Mouse (Mus musculus) layer of hippocampus, postnatal 14 days (tissue): Measurements from ENCODE around the gene Slc2a2. TPM values are rescaled to one million over a fixed set of nuclear protein-coding genes. Genes with fewer than 3 reads are reported as not detected.

ENCODE experiments used
- DNase-seq, 2 experiments: peaks; one replicate each; pipeline ENCODE4 v3.0.0; 2021 to 2022; ENCODE audit warnings: low spot score in 2 of 2, mixed read lengths in 1 of 2
- long read RNA-seq, 2 experiments: library from polyadenylated mRNA; stranded (forward); transcript quantifications; one replicate each; pipeline ENCODE4 v2.0.0; 2021
- total RNA-seq, 2 experiments: library from RNA; stranded (reverse); gene quantifications; 2 replicates each; pipeline ENCODE4 v1.2.3; 2021

Slc2a2 gene
- total RNA-seq = not detected
- long read RNA-seq, experiment 1 = 0 reads
- long read RNA-seq, experiment 2 = 0 reads

GRCm38 (mm10) chr3:28697797-28698196 is at the start of gene Slc2a2:
Gene Slc2a2, plus strand, starts transcription at chr3:28697903.
- DNase-seq = no peak

- DNase-seq = no peak
Measured at GRCm38 (mm10) chr3:28652574-28652973, 45.1 kb upstream of the Slc2a2 start.

- no peak for DNase-seq
Measured at GRCm38 (mm10) chr3:28653043-28653442, 44.7 kb upstream of the Slc2a2 start.

GRCm38 (mm10) chr3:28654740-28655139 is 43.0 kb upstream of the Slc2a2 start:
- DNase-seq = no peak

- DNase-seq = no peak
Measured at GRCm38 (mm10) chr3:28658349-28658748, 39.4 kb upstream of the Slc2a2 start.

- DNase-seq = no peak
Measured at GRCm38 (mm10) chr3:28680851-28681250, 16.9 kb upstream of the Slc2a2 start.

- no peak for DNase-seq
Measured at GRCm38 (mm10) chr3:28681866-28682265, 15.8 kb upstream of the Slc2a2 start.

- no peak for DNase-seq
Measured at GRCm38 (mm10) chr3:28682411-28682810, 15.3 kb upstream of the Slc2a2 start.

GRCm38 (mm10) chr3:28685510-28685909 is 12.2 kb upstream of the Slc2a2 start:
- DNase-seq = no peak

GRCm38 (mm10) chr3:28694811-28695210 is 2.9 kb upstream of the Slc2a2 start:
- DNase-seq = no peak

GRCm38 (mm10) chr3:28695608-28696007 is 2.1 kb upstream of the Slc2a2 start:
- DNase-seq = no peak

GRCm38 (mm10) chr3:28696162-28696561 is 1.5 kb upstream of the Slc2a2 start:
- no peak for DNase-seq

- DNase-seq = no peak
Measured at GRCm38 (mm10) chr3:28699601-28700000, 1.9 kb downstream of the Slc2a2 start.

GRCm38 (mm10) chr3:28705522-28706137 is 7.9 kb downstream of the Slc2a2 start:
- no peak for DNase-seq

GRCm38 (mm10) chr3:28706736-28707135 is 9.0 kb downstream of the Slc2a2 start:
- no peak for DNase-seq

GRCm38 (mm10) chr3:28709740-28710139 is 12.0 kb downstream of the Slc2a2 start:
- DNase-seq = no peak

GRCm38 (mm10) chr3:28713913-28714698 is 16.4 kb downstream of the Slc2a2 start:
- no peak for DNase-seq

- no peak for DNase-seq
Measured at GRCm38 (mm10) chr3:28718521-28718920, 20.8 kb downstream of the Slc2a2 start.

GRCm38 (mm10) chr3:28721218-28721617 is 23.5 kb downstream of the Slc2a2 start:
- no peak for DNase-seq

GRCm38 (mm10) chr3:28721838-28722237 is 24.1 kb downstream of the Slc2a2 start:
- DNase-seq = no peak

- no peak for DNase-seq
Measured at GRCm38 (mm10) chr3:28722531-28722930, 24.8 kb downstream of the Slc2a2 start.

- no peak for DNase-seq
Measured at GRCm38 (mm10) chr3:28723534-28723933, 25.8 kb downstream of the Slc2a2 start.

- DNase-seq = no peak
Measured at GRCm38 (mm10) chr3:28725203-28725602, 27.5 kb downstream of the Slc2a2 start.
